ENCODE assay signal across 8 mouse cellular contexts in the genomic region with DNA sequence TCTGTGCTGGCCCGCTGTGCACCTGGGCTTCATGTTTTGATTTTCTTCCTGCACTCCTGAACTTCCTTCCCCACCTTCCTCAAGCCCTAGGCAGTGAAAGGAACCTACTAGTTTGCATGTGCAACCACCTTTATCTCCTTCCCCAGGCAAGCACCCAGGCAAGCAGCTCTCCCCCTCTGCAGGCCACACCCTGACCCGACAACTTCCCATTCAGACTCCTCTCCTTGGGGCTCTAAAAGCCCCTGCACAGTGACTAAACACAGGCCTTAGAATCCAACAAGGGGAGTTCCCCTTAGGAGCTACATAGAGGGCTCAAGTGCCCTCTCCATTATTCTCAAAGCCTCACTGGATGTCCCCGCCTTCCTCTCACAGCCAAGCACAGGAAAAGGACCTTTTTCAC. TPM values are rescaled to one million over a fixed set of nuclear protein-coding genes. Genes with fewer than 3 reads are reported as not detected.
DNase-seq lines count a peak whose midpoint lies in the region; ATAC-seq and TF ChIP-seq lines count a peak whose summit lies in the region.

No protein-coding gene starts in this region.

- 70% methylated on average over 3 of the region's 3 CpGs for WGBS in embryonic facial prominence, embryonic 15.5 days
- WGBS in limb, embryonic 13.5 days = 82% methylated on average over 3 of the region's 3 CpGs
- WGBS in midbrain, embryonic 16.5 days = 62% methylated on average over 3 of the region's 3 CpGs

- H3K27me3 ChIP-seq in G1E (ENCODE audit: insufficient read depth, low read length) = no peaks in the 10 kb centered on the region
- no peaks in the 10 kb centered on the region for H3K27me3 ChIP-seq in embryonic facial prominence, embryonic 15.5 days
- H3K27me3 ChIP-seq in limb, embryonic 13.5 days = no peaks in the 10 kb centered on the region
- no peaks in the 10 kb centered on the region for H3K27me3 ChIP-seq in midbrain, embryonic 16.5 days (ENCODE audit: control insufficient read depth, insufficient read depth, low read depth, low read length)

- H3K9me3 ChIP-seq in G1E (replicated peaks) = no peaks in the 10 kb centered on the region
- H3K9me3 ChIP-seq in embryonic facial prominence, embryonic 15.5 days (replicated peaks) = no peaks in the 10 kb centered on the region
- no peaks in the 10 kb centered on the region for H3K9me3 ChIP-seq in limb, embryonic 13.5 days
- H3K9me3 ChIP-seq in midbrain, embryonic 16.5 days (replicated peaks; ENCODE audit: control insufficient read depth, low read length, poor library complexity, severe bottlenecking) = no peaks in the 10 kb centered on the region

- peak; percentile 82 for DNase-seq in G1E (ENCODE audit: low spot score)
- DNase-seq in cerebellum, postnatal 36 days = no peak
- DNase-seq in kidney, adult 9 months = no peak
- DNase-seq in urinary bladder, postnatal 25 days (ENCODE audit: low spot score) = no peak
- no peak for DNase-seq in urinary bladder, adult 2 months (ENCODE audit: low spot score)

- H3K4me2 ChIP-seq in embryonic facial prominence, embryonic 15.5 days (replicated peaks) = 0 out of 2 replicates have a peak overlapping the region, but pooled peaks have one; percentile 69
- H3K4me2 ChIP-seq in limb, embryonic 13.5 days (replicated peaks) = peak overlapping the region; percentile 79
- H3K4me2 ChIP-seq in midbrain, embryonic 16.5 days (ENCODE audit: low read length) = peak overlapping the region; percentile 75

- peak overlapping the region; percentile 90 for H3K4me3 ChIP-seq in G1E (ENCODE audit: low read depth, low read length)
- H3K4me3 ChIP-seq in embryonic facial prominence, embryonic 15.5 days (replicated peaks) = no peak overlapping the region
- peak overlapping the region; percentile 82; the same call in 1 of the 2 replicates for H3K4me3 ChIP-seq in limb, embryonic 13.5 days
- no peak overlapping the region for H3K4me3 ChIP-seq in midbrain, embryonic 16.5 days (ENCODE audit: low read depth, low read length)

- no peak overlapping the region for H3K27ac ChIP-seq in embryonic facial prominence, embryonic 15.5 days (replicated peaks)
- H3K27ac ChIP-seq in limb, embryonic 13.5 days = no peak overlapping the region; the same call in 1 of the 2 replicates
- no peak overlapping the region for H3K27ac ChIP-seq in midbrain, embryonic 16.5 days (ENCODE audit: low read length)

- peaks cover 80% of the 10 kb centered on the region for H3K4me1 ChIP-seq in G1E (ENCODE audit: insufficient read depth, low read depth, low read length)
- peaks cover 32% of the 10 kb centered on the region for H3K4me1 ChIP-seq in embryonic facial prominence, embryonic 15.5 days
- H3K4me1 ChIP-seq in limb, embryonic 13.5 days = peaks cover 44% of the 10 kb centered on the region
- H3K4me1 ChIP-seq in midbrain, embryonic 16.5 days (ENCODE audit: control insufficient read depth, insufficient read depth, low read length) = peaks cover 32% of the 10 kb centered on the region

- TF ChIP-seq CTCF in G1E (IDR thresholded peaks at IDR 0.05; ENCODE audit: low read depth, low read length) = no peak

- peaks cover 55% of the 10 kb centered on the region for H3K36me3 ChIP-seq in G1E (replicated peaks)
- H3K36me3 ChIP-seq in embryonic facial prominence, embryonic 15.5 days = no peaks in the 10 kb centered on the region
- H3K36me3 ChIP-seq in limb, embryonic 13.5 days = peaks cover 6% of the 10 kb centered on the region
- no peaks in the 10 kb centered on the region for H3K36me3 ChIP-seq in midbrain, embryonic 16.5 days (ENCODE audit: control insufficient read depth, insufficient read depth, low read length)

- H3K9ac ChIP-seq in embryonic facial prominence, embryonic 15.5 days = no peak overlapping the region
- H3K9ac ChIP-seq in limb, embryonic 13.5 days = peak overlapping the region; percentile 25; the same call in 1 of the 2 replicates
- H3K9ac ChIP-seq in midbrain, embryonic 16.5 days (ENCODE audit: low read depth, low read length) = no peak overlapping the region

- ATAC-seq in G1E (ENCODE audit: extremely low read depth, insufficient number of reproducible peaks, low FRiP score, poor library complexity, severe bottlenecking) = peak; percentile 74
- ATAC-seq in embryonic facial prominence, embryonic 15.5 days (ENCODE audit: insufficient number of reproducible peaks, low FRiP score, low TSS enrichment, low read depth) = no peak
- no peak for ATAC-seq in limb, embryonic 13.5 days (ENCODE audit: low FRiP score, low read depth)
- no peak for ATAC-seq in midbrain, embryonic 16.5 days

RNA-seq across cellular contexts. Expression of a gene that starts 2.8 kb away (rescaled TPM):
- total RNA-seq in G1E (2014; fragmentation: Nextera tagmentation) = 174 and 198 TPM in 2 replicates
- 314 and 315 TPM in 2 replicates for total RNA-seq in G1E (2017)
- 299 and 333 TPM in 2 replicates for polyA plus RNA-seq in G1E (2012)
- polyA plus RNA-seq in embryonic facial prominence, embryonic 15.5 days (2015; fragmentation: Nextera tagmentation; extraction: Ambion mirVana) = 87.9 and 95.4 TPM in 2 replicates
- polyA plus RNA-seq in limb, embryonic 13.5 days (2015; fragmentation: Nextera tagmentation; extraction: Ambion mirVana) = 123 and 127 TPM in 2 replicates
- 50.5 and 58.6 TPM in 2 replicates for polyA plus RNA-seq in midbrain, embryonic 16.5 days (2015; fragmentation: Nextera tagmentation; extraction: Ambion mirVana)
- polyA plus RNA-seq in urinary bladder, adult 2 months (2012; rRNA removed) = 62.1 and 62.7 TPM in 2 replicates

RNA-seq across cellular contexts. Expression of a gene that starts 36.7 kb away (rescaled TPM):
- total RNA-seq in G1E (2014; fragmentation: Nextera tagmentation) = 26.2 and 32.7 TPM in 2 replicates
- 19.3 and 20.5 TPM in 2 replicates for total RNA-seq in G1E (2017)
- 9.0 and 9.2 TPM in 2 replicates for polyA plus RNA-seq in G1E (2012)
- 24.4 and 24.8 TPM in 2 replicates for polyA plus RNA-seq in embryonic facial prominence, embryonic 15.5 days (2015; fragmentation: Nextera tagmentation; extraction: Ambion mirVana)
- polyA plus RNA-seq in limb, embryonic 13.5 days (2015; fragmentation: Nextera tagmentation; extraction: Ambion mirVana) = 22.2 and 23.6 TPM in 2 replicates
- polyA plus RNA-seq in midbrain, embryonic 16.5 days (2015; fragmentation: Nextera tagmentation; extraction: Ambion mirVana) = 26.0 and 29.1 TPM in 2 replicates
- 21.8 and 23.7 TPM in 2 replicates for polyA plus RNA-seq in urinary bladder, adult 2 months (2012; rRNA removed)

RNA-seq across cellular contexts. Expression of a gene that starts 48.7 kb away (rescaled TPM):
- total RNA-seq in G1E (2014; fragmentation: Nextera tagmentation) (49.3 and 49.6 TPM in 2 replicates), G1E (2017) (49.7 and 52.2 TPM in 2 replicates)
- polyA plus RNA-seq in G1E (2012) = 32.9 and 38.1 TPM in 2 replicates
- polyA plus RNA-seq in embryonic facial prominence, embryonic 15.5 days (2015; fragmentation: Nextera tagmentation; extraction: Ambion mirVana) = 61.6 and 63.0 TPM in 2 replicates
- 71.3 and 76.5 TPM in 2 replicates for polyA plus RNA-seq in limb, embryonic 13.5 days (2015; fragmentation: Nextera tagmentation; extraction: Ambion mirVana)
- 75.7 and 81.6 TPM in 2 replicates for polyA plus RNA-seq in midbrain, embryonic 16.5 days (2015; fragmentation: Nextera tagmentation; extraction: Ambion mirVana)
- polyA plus RNA-seq in urinary bladder, adult 2 months (2012; rRNA removed) = 25.0 and 29.8 TPM in 2 replicates

RNA-seq across cellular contexts. Expression of a gene that starts 48.8 kb away (rescaled TPM):
- total RNA-seq in G1E (2014; fragmentation: Nextera tagmentation) (12.8 and 14.4 TPM in 2 replicates), G1E (2017) (7.9 and 9.7 TPM in 2 replicates)
- 16.3 and 17.0 TPM in 2 replicates for polyA plus RNA-seq in G1E (2012)
- polyA plus RNA-seq in embryonic facial prominence, embryonic 15.5 days (2015; fragmentation: Nextera tagmentation; extraction: Ambion mirVana) = 15.2 and 16.1 TPM in 2 replicates
- polyA plus RNA-seq in limb, embryonic 13.5 days (2015; fragmentation: Nextera tagmentation; extraction: Ambion mirVana) = 15.4 and 16.2 TPM in 2 replicates
- polyA plus RNA-seq in midbrain, embryonic 16.5 days (2015; fragmentation: Nextera tagmentation; extraction: Ambion mirVana) = 8.9 and 9.4 TPM in 2 replicates
- 9.6 and 10.8 TPM in 2 replicates for polyA plus RNA-seq in urinary bladder, adult 2 months (2012; rRNA removed)

Comparison
In these comparisons a context has a peak if more than half of its experiments do, and no peak if none do; other contexts are left out.
1. H3K4me3 ChIP-seq: peak in G1E (single experiment) and limb, embryonic 13.5 days (single experiment); none in embryonic facial prominence, embryonic 15.5 days (single experiment) and midbrain, embryonic 16.5 days (single experiment).
2. Peak in every context shown above with its lines, with median percentiles within 50 percentile points of each other: H3K4me2 ChIP-seq.